Mouse (Mus musculus) intestine, embryonic 16.5 days (tissue): ENCODE data around the gene Eddm3b. TPM values are rescaled to one million over a fixed set of nuclear protein-coding genes. Genes with fewer than 3 reads are reported as not detected.
"Not testable (repeated sequence)": the region's sequence is repeated elsewhere in the genome, so short reads cannot be mapped to it uniquely, and the experiment has no call there.

Source experiments
- ATAC-seq: fragments of 200-750 bp; cut with Nextera tagmentation; 2 replicates; pipeline ENCODE4 v1.8.0; 2017; ENCODE audit warnings: moderate TSS enrichment, moderate library complexity
- H3K27ac ChIP-seq: fragments of 300-500 bp; sonication (generic); 2 replicates; pipeline ENCODE4 v1.5.1; 2014; ENCODE audit warnings: mild to moderate bottlenecking, low read length
- H3K27me3 ChIP-seq: fragments of 300-500 bp; sonication (generic); replicated peaks from 2 replicates; pipeline ENCODE4 v1.6.1; 2014; ENCODE audit warnings: low read length, control low read depth, mixed read lengths; ENCODE audit not compliant: control insufficient read depth, insufficient read depth
- H3K36me3 ChIP-seq: fragments of 300-500 bp; sonication (generic); 2 replicates; pipeline ENCODE4 v1.6.1; 2014; ENCODE audit warnings: low read length, control low read depth; ENCODE audit not compliant: control insufficient read depth, insufficient read depth
- H3K4me1 ChIP-seq: fragments of 300-500 bp; sonication (generic); 2 replicates; pipeline ENCODE4 v1.6.1; 2014; ENCODE audit warnings: low read length, control low read depth, mixed read lengths; ENCODE audit not compliant: control insufficient read depth, insufficient read depth
- H3K4me2 ChIP-seq: fragments of 300-500 bp; sonication (generic); 2 replicates; pipeline ENCODE4 v1.6.1; 2014; ENCODE audit warnings: low read depth, low read length, control low read depth
- H3K4me3 ChIP-seq: fragments of 300-500 bp; sonication (generic); 2 replicates; pipeline ENCODE4 v1.5.1; 2014; ENCODE audit warnings: mild to moderate bottlenecking, low read length
- H3K9ac ChIP-seq: fragments of 300-500 bp; sonication (generic); 2 replicates; pipeline ENCODE4 v1.6.1; 2014; ENCODE audit warnings: low read depth, low read length
- H3K9me3 ChIP-seq: fragments of 300-500 bp; sonication (generic); 2 replicates; pipeline ENCODE4 v1.6.1; 2016; ENCODE audit warnings: low read length, control low read depth; ENCODE audit not compliant: control insufficient read depth
- WGBS: fragments of 180-500 bp; shearing (Covaris S2); extraction: QIAGEN DNeasy Blood & Tissue Kit; methylation state at CpG from one replicate; pipeline ENCODE4 v1.1.7; 2014; 5-methylcytosine and 5-hydroxymethylcytosine counted together
- polyA plus RNA-seq: library from polyadenylated mRNA; unstranded; fragments of >200 nt; fragmentation: Nextera tagmentation; extraction: Ambion mirVana; gene quantifications from 2 replicates; pipeline ENCODE4 v1.2.1, GENCODE M21; 2015

Eddm3b gene
- polyA plus RNA-seq, 1 experiment from 2014 or later, result not detected

- no peak overlapping the region for H3K4me3 ChIP-seq
- no peaks in the 10 kb centered on the region for H3K9me3 ChIP-seq
- WGBS, result 24% methylated on average over 5 of the region's 5 CpGs
- H3K4me1 ChIP-seq, result peaks cover 14% of the 10 kb centered on the region; the same call in 1 of the 2 replicates
- H3K4me2 ChIP-seq, result no peak overlapping the region
- ATAC-seq, result peak; percentile 94
- H3K27me3 ChIP-seq, result no peaks in the 10 kb centered on the region
- H3K36me3 ChIP-seq, result no peaks in the 10 kb centered on the region
- peak overlapping the region; percentile 46; the same call in 1 of the 2 replicates for H3K27ac ChIP-seq
- H3K9ac ChIP-seq, result no peak overlapping the region
Measured at GRCm38 (mm10) chr14:51149164-51149563, 34.9 kb downstream of the Eddm3b start.

- WGBS, result 81% methylated on average over 3 of the region's 3 CpGs
- no peak for ATAC-seq
Measured at GRCm38 (mm10) chr14:51150206-51150831, 36.1 kb downstream of the Eddm3b start.

GRCm38 (mm10) chr14:51152249-51152870, 38.1 kb downstream of the Eddm3b start:
- no peak overlapping the region for H3K4me2 ChIP-seq
- H3K9ac ChIP-seq, result no peak overlapping the region
- peak overlapping the region; percentile 14; the same call in 1 of the 2 replicates for H3K27ac ChIP-seq
- 50% methylated on average over 5 of the region's 5 CpGs for WGBS
- H3K27me3 ChIP-seq, result no peaks in the 10 kb centered on the region
- no peak overlapping the region for H3K4me3 ChIP-seq
- peaks cover 9% of the 10 kb centered on the region; the same call in 1 of the 2 replicates for H3K4me1 ChIP-seq
- H3K36me3 ChIP-seq, result no peaks in the 10 kb centered on the region
- H3K9me3 ChIP-seq, result no peaks in the 10 kb centered on the region
- ATAC-seq, result peak; percentile 30

More at GRCm38 (mm10) chr14:51150206-51150831, 36.1 kb downstream of the Eddm3b start:
- H3K27me3 ChIP-seq, result no peaks in the 10 kb centered on the region
- no peak overlapping the region for H3K4me2 ChIP-seq
- no peak overlapping the region for H3K9ac ChIP-seq
- H3K27ac ChIP-seq, result no peak overlapping the region
- H3K36me3 ChIP-seq, result no peaks in the 10 kb centered on the region
- H3K9me3 ChIP-seq, result no peaks in the 10 kb centered on the region
- peaks cover 14% of the 10 kb centered on the region; the same call in 1 of the 2 replicates for H3K4me1 ChIP-seq
- H3K4me3 ChIP-seq, result no peak overlapping the region

DNA sequence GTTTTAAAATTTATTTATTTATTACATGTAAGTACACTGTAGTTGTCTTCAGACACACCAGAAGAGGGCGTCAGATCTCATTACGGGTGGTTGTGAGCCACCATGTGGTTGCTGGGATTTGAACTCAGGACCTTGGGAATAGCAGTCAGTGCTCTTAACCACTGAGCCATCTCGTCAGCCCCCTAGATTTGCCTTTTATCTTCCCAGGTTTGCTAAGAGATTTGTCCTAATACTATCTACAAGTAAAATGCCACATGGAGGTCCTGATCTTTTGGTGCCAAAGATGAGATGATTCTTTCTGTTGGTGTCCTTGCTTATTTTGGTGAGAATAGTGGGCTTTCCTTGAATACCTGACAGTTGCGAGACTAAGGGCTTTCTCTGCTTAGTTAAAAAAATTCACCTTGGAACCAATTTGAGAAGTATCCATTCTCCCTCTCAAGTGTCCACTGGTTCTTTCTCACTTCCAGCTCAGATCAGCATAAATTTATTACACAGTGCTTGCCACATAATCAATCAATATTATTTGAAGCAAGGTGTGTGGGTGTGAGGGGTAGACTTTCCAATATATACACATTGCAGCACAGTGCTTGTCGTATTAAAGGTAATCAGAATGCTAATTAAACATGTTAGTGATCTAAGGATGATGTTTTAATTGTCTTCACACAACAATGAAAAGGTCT, 42.0 kb downstream of the Eddm3b start:
- no peaks in the 10 kb centered on the region for H3K27me3 ChIP-seq
- no peaks in the 10 kb centered on the region for H3K4me1 ChIP-seq
- no peak overlapping the region for H3K9ac ChIP-seq
- H3K36me3 ChIP-seq, result no peaks in the 10 kb centered on the region
- H3K9me3 ChIP-seq, result no peaks in the 10 kb centered on the region
- ATAC-seq, result no peak
- no peak overlapping the region for H3K27ac ChIP-seq
- no peak overlapping the region for H3K4me3 ChIP-seq
- H3K4me2 ChIP-seq, result no peak overlapping the region
- 81% methylated on average over 5 of the region's 5 CpGs for WGBS

GRCm38 (mm10) chr14:51156736-51157068, 42.5 kb downstream of the Eddm3b start:
- no peak for ATAC-seq
- WGBS, result 49% methylated on average over 4 of the region's 4 CpGs

GRCm38 (mm10) chr14:51157072-51157471, 42.8 kb downstream of the Eddm3b start:
- no peak overlapping the region for H3K27ac ChIP-seq
- H3K36me3 ChIP-seq, result no peaks in the 10 kb centered on the region
- H3K9me3 ChIP-seq, result no peaks in the 10 kb centered on the region
- H3K4me1 ChIP-seq, result no peaks in the 10 kb centered on the region
- no peak for ATAC-seq
- H3K4me2 ChIP-seq, result no peak overlapping the region
- H3K9ac ChIP-seq, result no peak overlapping the region
- no peaks in the 10 kb centered on the region for H3K27me3 ChIP-seq
- no peak overlapping the region for H3K4me3 ChIP-seq
- 81% methylated on average over 1 of the region's 1 CpGs for WGBS

More at GRCm38 (mm10) chr14:51156736-51157068, 42.5 kb downstream of the Eddm3b start:
- H3K27ac ChIP-seq, result no peak overlapping the region
- H3K36me3 ChIP-seq, result no peaks in the 10 kb centered on the region
- no peaks in the 10 kb centered on the region for H3K4me1 ChIP-seq
- no peak overlapping the region for H3K9ac ChIP-seq
- no peaks in the 10 kb centered on the region for H3K9me3 ChIP-seq
- H3K4me3 ChIP-seq, result no peak overlapping the region
- no peaks in the 10 kb centered on the region for H3K27me3 ChIP-seq
- no peak overlapping the region for H3K4me2 ChIP-seq

GRCm38 (mm10) chr14:51161976-51162375, 47.8 kb downstream of the Eddm3b start, which contains the start of gene Rnase2b:
Rnase2b (plus strand) TSS chr14:51162260.
- not testable (repeated sequence) for H3K9ac ChIP-seq, H3K36me3 ChIP-seq, ATAC-seq, H3K27me3 ChIP-seq, H3K9me3 ChIP-seq, H3K4me1 ChIP-seq, H3K4me3 ChIP-seq, H3K27ac ChIP-seq, H3K4me2 ChIP-seq
- WGBS, result 95% methylated on average over 3 of the region's 3 CpGs

GRCm38 (mm10) chr14:51163323-51163722, 49.1 kb downstream of the Eddm3b start:
- H3K27me3 ChIP-seq, ATAC-seq, H3K9me3 ChIP-seq, H3K27ac ChIP-seq, H3K36me3 ChIP-seq, H3K4me3 ChIP-seq, H3K4me2 ChIP-seq, H3K9ac ChIP-seq, H3K4me1 ChIP-seq: not testable (repeated sequence)
- 85% methylated on average over 6 of the region's 6 CpGs for WGBS

GRCm38 (mm10) chr14:51165435-51165834, 51.2 kb downstream of the Eddm3b start:
- ATAC-seq, result no peak
- Histone ChIP-seq H3K27ac (no peak overlapping the region), H3K9ac (no peak overlapping the region), H3K4me2 (no peak overlapping the region), H3K27me3 (no peaks in the 10 kb centered on the region), H3K4me1 (no peaks in the 10 kb centered on the region), H3K36me3 (no peaks in the 10 kb centered on the region), H3K4me3 (no peak overlapping the region), H3K9me3 (no peaks in the 10 kb centered on the region)
- 100% methylated on average over 1 of the region's 1 CpGs for WGBS
